Mouse (Mus musculus): ENCODE measurements around the gene Lama2. TPM values are rescaled to one million over a fixed set of nuclear protein-coding genes. Genes with fewer than 3 reads are reported as not detected.

Lama2 gene
- total and polyA plus RNA-seq, 3 experiments = not detected

DNA sequence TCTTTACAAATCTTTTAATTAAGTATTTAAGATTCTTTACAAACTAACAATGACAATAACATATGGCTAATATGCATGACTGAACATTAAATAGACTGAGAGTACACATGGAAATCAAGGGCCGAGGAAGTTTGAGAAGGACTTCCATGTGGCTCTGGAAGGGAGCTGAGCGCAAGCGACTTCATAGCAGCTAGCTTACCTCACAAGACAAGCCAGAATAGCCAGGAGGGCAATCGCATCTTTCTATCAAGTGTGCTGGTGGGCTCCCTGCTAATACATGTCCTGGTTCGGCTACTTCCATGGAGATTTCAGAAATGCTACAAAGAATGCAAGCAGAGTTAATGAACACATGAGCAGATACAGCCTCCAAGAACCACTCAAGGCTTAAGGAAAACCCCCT lies 435.4 kb downstream of the Lama2 start:
- H3K4me3 ChIP-seq (ENCODE audit: control insufficient read depth in 1 of 2, insufficient read depth in 1 of 2, low read depth in 2 of 2, low read length in 2 of 2) = no peak overlapping the region
- H3K9ac ChIP-seq (ENCODE audit: control insufficient read depth, low read depth, low read length, poor library complexity, severe bottlenecking) = no peak overlapping the region
- no peaks in the 10 kb centered on the region for H3K9me3 ChIP-seq (replicated peaks; ENCODE audit: insufficient read depth, low read length)
- H3K27ac ChIP-seq (ENCODE audit: control insufficient read depth, low read depth, low read length) = no peak overlapping the region
- no peak for DNase-seq (ENCODE audit: low read depth, low spot score)
- H3K36me3 ChIP-seq (ENCODE audit: control insufficient read depth in 1 of 2, insufficient read depth in 2 of 2, low read length in 2 of 2) = no peaks in the 10 kb centered on the region
- H3K4me1 ChIP-seq (ENCODE audit: control insufficient read depth in 1 of 2, insufficient read depth in 2 of 2, low read length in 2 of 2) = no peaks in the 10 kb centered on the region
- no peak for TF ChIP-seq SMC3 (IDR thresholded peaks at IDR 0.05; ENCODE audit: low read depth, low read length)
- no peak for TF ChIP-seq MAZ (IDR thresholded peaks at IDR 0.05; ENCODE audit: low read depth, low read length)
- TF ChIP-seq ETS1 (IDR thresholded peaks at IDR 0.05; ENCODE audit: low read depth, low read length) = no peak
- no peak for TF ChIP-seq ZNF384 (IDR thresholded peaks at IDR 0.05; ENCODE audit: low read depth, low read length)
- no peak for TF ChIP-seq RCOR1 (IDR thresholded peaks at IDR 0.05; ENCODE audit: low read depth, low read length)
- TF ChIP-seq ELF1 (IDR thresholded peaks at IDR 0.05; ENCODE audit: low read depth, low read length) = no peak
- no peak for TF ChIP-seq USF1 (IDR thresholded peaks at IDR 0.05; ENCODE audit: low read depth, low read length)
- no peak for TF ChIP-seq TAL1 (IDR thresholded peaks at IDR 0.05; ENCODE audit: low read length)
- TF ChIP-seq E2F4 (IDR thresholded peaks at IDR 0.05; ENCODE audit: borderline replicate concordance, low read depth, low read length) = no peak
- TF ChIP-seq BHLHE40 (IDR thresholded peaks at IDR 0.05; ENCODE audit: borderline replicate concordance, low read depth, low read length) = no peak
- no peak for TF ChIP-seq KAT2A (conservative IDR thresholded peaks at IDR 0.05; ENCODE audit: low read depth, low read length)
- no peak for TF ChIP-seq JUND (IDR thresholded peaks at IDR 0.05; ENCODE audit: low read depth, low read length)
- TF ChIP-seq TBP (IDR thresholded peaks at IDR 0.05; ENCODE audit: low read depth, low read length) = no peak
- no peak for TF ChIP-seq UBTF (IDR thresholded peaks at IDR 0.05; ENCODE audit: borderline replicate concordance, insufficient read depth, low read depth, low read length)
- no peaks in the 10 kb centered on the region for H3K79me2 ChIP-seq (ENCODE audit: control insufficient read depth, insufficient read depth, low read length, poor library complexity)
- no peaks in the 10 kb centered on the region for H3K27me3 ChIP-seq (ENCODE audit: control insufficient read depth in 1 of 2, insufficient read depth in 2 of 2, low read length in 2 of 2)

DNA sequence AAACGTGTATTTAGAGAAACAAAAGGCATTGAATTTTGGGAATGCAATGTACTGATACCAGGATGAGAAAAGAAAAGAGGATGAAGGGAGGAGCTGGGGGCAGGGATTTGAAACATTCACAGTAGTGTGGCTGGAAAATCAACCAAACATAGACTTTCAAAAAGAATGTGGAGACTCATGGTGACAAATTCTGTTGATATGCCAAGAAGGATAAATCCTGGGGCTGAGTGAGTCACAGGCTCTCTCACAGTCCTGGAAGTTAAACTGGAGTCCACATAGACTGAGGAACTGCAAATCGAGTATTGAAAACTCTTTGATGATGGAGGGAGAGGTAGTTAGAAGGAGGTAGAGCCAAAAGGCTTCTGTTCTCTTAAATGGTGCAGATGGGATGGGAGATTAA lies 445.3 kb downstream of the Lama2 start:
- Histone ChIP-seq H3K36me3 (ENCODE audit: control insufficient read depth in 1 of 2, insufficient read depth in 2 of 2, low read length in 2 of 2) (no peaks in the 10 kb centered on the region), H3K79me2 (ENCODE audit: control insufficient read depth, insufficient read depth, low read length, poor library complexity) (no peaks in the 10 kb centered on the region), H3K4me1 (ENCODE audit: control insufficient read depth in 1 of 2, insufficient read depth in 2 of 2, low read length in 2 of 2) (no peaks in the 10 kb centered on the region), H3K27me3 (ENCODE audit: control insufficient read depth in 1 of 2, insufficient read depth in 2 of 2, low read length in 2 of 2) (no peaks in the 10 kb centered on the region), H3K27ac (ENCODE audit: control insufficient read depth, low read depth, low read length) (no peak overlapping the region), H3K9me3 (replicated peaks; ENCODE audit: insufficient read depth, low read length) (no peaks in the 10 kb centered on the region), H3K4me3 (ENCODE audit: control insufficient read depth in 1 of 2, insufficient read depth in 1 of 2, low read depth in 2 of 2, low read length in 2 of 2) (no peak overlapping the region), H3K9ac (ENCODE audit: control insufficient read depth, low read depth, low read length, poor library complexity, severe bottlenecking) (no peak overlapping the region)
- TF ChIP-seq MYB (IDR thresholded peaks at IDR 0.05; ENCODE audit: low read depth, low read length) (no peak), GATA1 (IDR thresholded peaks at IDR 0.05; ENCODE audit: low read depth, low read length) (no peak), KAT2A (conservative IDR thresholded peaks at IDR 0.05; ENCODE audit: low read depth, low read length) (no peak), NRF1 (IDR thresholded peaks at IDR 0.05; ENCODE audit: insufficient read depth, low read depth, low read length, poor library complexity, severe bottlenecking) (no peak), POLR2A (IDR thresholded peaks at IDR 0.05; ENCODE audit: control insufficient read depth in 1 of 2, insufficient read depth in 1 of 2, low read depth in 1 of 2, low read length in 2 of 2, poor library complexity in 1 of 2) (no peak), CTCF (IDR thresholded peaks at IDR 0.05 in 2 of 3, conservative IDR thresholded peaks at IDR 0.05 in 1 of 3; ENCODE audit: control insufficient read depth in 1 of 3, insufficient read depth in 1 of 3, low read depth in 2 of 3, low read length in 3 of 3, poor library complexity in 1 of 3, severe bottlenecking in 1 of 3) (no peak), MAFK (IDR thresholded peaks at IDR 0.05; ENCODE audit: borderline replicate concordance, low read depth, low read length) (no peak), BHLHE40 (IDR thresholded peaks at IDR 0.05; ENCODE audit: borderline replicate concordance, low read depth, low read length) (no peak), ZNF384 (IDR thresholded peaks at IDR 0.05; ENCODE audit: low read depth, low read length) (no peak), MAZ (IDR thresholded peaks at IDR 0.05; ENCODE audit: low read depth, low read length) (no peak), TAL1 (IDR thresholded peaks at IDR 0.05; ENCODE audit: low read length) (no peak), CHD1 (IDR thresholded peaks at IDR 0.05; ENCODE audit: low read depth, low read length) (no peak), SIN3A (IDR thresholded peaks at IDR 0.05; ENCODE audit: low read length) (no peak), MAX (IDR thresholded peaks at IDR 0.05; ENCODE audit: low read length) (no peak), ZMIZ1 (IDR thresholded peaks at IDR 0.05; ENCODE audit: low read depth, low read length) (no peak), POLR2AphosphoS5 (IDR thresholded peaks at IDR 0.05; ENCODE audit: borderline replicate concordance, low read depth, low read length) (no peak), ETS1 (IDR thresholded peaks at IDR 0.05; ENCODE audit: low read depth, low read length) (no peak), RCOR1 (IDR thresholded peaks at IDR 0.05; ENCODE audit: low read depth, low read length) (no peak)
- no peak for DNase-seq (ENCODE audit: low read depth, low spot score)

Measured in MEL (cell line).